Mouse (Mus musculus) E14TG2a.4 (cell line): ENCODE results near the gene Ankrd60.

Experiments used
- H3K27me3 ChIP-seq: 2 replicates; pipeline ENCODE4 v1.6.1; 2014; ENCODE audit warnings: low read length, control low read depth; ENCODE audit not compliant: insufficient read depth
- H3K36me3 ChIP-seq: 2 replicates; pipeline ENCODE4 v1.6.1; 2014; ENCODE audit warnings: low read length, control low read depth; ENCODE audit not compliant: insufficient read depth
- H3K4me1 ChIP-seq: replicated peaks from 2 replicates; pipeline ENCODE4 v1.6.1; 2014; ENCODE audit warnings: low read depth, low read length, control low read depth
- H3K4me3 ChIP-seq: replicated peaks from 2 replicates; pipeline ENCODE4 v1.5.1; 2014; ENCODE audit warnings: mild to moderate bottlenecking, low read length
- H3K9me3 ChIP-seq: 2 replicates; pipeline ENCODE4 v1.6.1; 2014; ENCODE audit warnings: low read length, control low read depth
- CTCF ChIP-seq: conservative IDR thresholded peaks from 2 replicates; pipeline ENCODE4 v1.5.1; 2014; ENCODE audit warnings: low read length
- NANOG ChIP-seq: IDR thresholded peaks from 2 replicates; pipeline ENCODE4 v1.6.1; 2014; ENCODE audit warnings: borderline replicate concordance, low read length, mixed read lengths
- POU5F1 ChIP-seq: IDR thresholded peaks from 2 replicates; pipeline ENCODE4 v1.6.1; 2014; ENCODE audit warnings: low read length, borderline replicate concordance

Ankrd60 gene

GRCm38 (mm10) chr2:173542716-173543115 is 35.4 kb downstream of the Ankrd60 start:
- peaks cover 7% of the 10 kb centered on the region for H3K4me1 ChIP-seq
- peaks cover 17% of the 10 kb centered on the region for H3K27me3 ChIP-seq
- TF ChIP-seq NANOG (no peak), POU5F1 (no peak), CTCF (no peak)

GRCm38 (mm10) chr2:173541748-173542147 is 36.4 kb downstream of the Ankrd60 start:
- peaks cover 13% of the 10 kb centered on the region for H3K27me3 ChIP-seq
- TF ChIP-seq POU5F1 (no peak), CTCF (no peak), NANOG (no peak)
- no peak overlapping the region for H3K4me3 ChIP-seq

More at GRCm38 (mm10) chr2:173542716-173543115, 35.4 kb downstream of the Ankrd60 start:
- Histone ChIP-seq H3K9me3 (peaks cover 11% of the 10 kb centered on the region), H3K4me3 (no peak overlapping the region), H3K36me3 (no peaks in the 10 kb centered on the region)

GRCm38 (mm10) chr2:173539781-173540180 is 38.4 kb downstream of the Ankrd60 start:
- Histone ChIP-seq H3K4me1 (no peaks in the 10 kb centered on the region), H3K9me3 (peaks cover 18% of the 10 kb centered on the region), H3K27me3 (peaks cover 12% of the 10 kb centered on the region), H3K36me3 (no peaks in the 10 kb centered on the region), H3K4me3 (no peak overlapping the region)
- TF ChIP-seq POU5F1 (no peak), CTCF (no peak), NANOG (no peak)

More at GRCm38 (mm10) chr2:173541748-173542147, 36.4 kb downstream of the Ankrd60 start:
- peaks cover 7% of the 10 kb centered on the region for H3K4me1 ChIP-seq
- H3K9me3 ChIP-seq: peaks cover 12% of the 10 kb centered on the region
- H3K36me3 ChIP-seq: no peaks in the 10 kb centered on the region

GRCm38 (mm10) chr2:173535886-173536285 is 42.3 kb downstream of the Ankrd60 start:
- peaks cover 14% of the 10 kb centered on the region; the same call in 1 of the 2 replicates for H3K27me3 ChIP-seq
- no peaks in the 10 kb centered on the region for H3K36me3 ChIP-seq
- H3K4me1 ChIP-seq: no peaks in the 10 kb centered on the region
- peaks cover 30% of the 10 kb centered on the region for H3K9me3 ChIP-seq
- H3K4me3 ChIP-seq: no peak overlapping the region
- TF ChIP-seq POU5F1 (no peak), NANOG (no peak), CTCF (no peak)

- Histone ChIP-seq H3K36me3 (no peaks in the 10 kb centered on the region), H3K4me3 (no peak overlapping the region)
Observed at GRCm38 (mm10) chr2:173535390-173535789, 42.8 kb downstream of the Ankrd60 start.

GRCm38 (mm10) chr2:173534581-173534980 is 43.6 kb downstream of the Ankrd60 start:
- TF ChIP-seq NANOG: no peak
- no peak for TF ChIP-seq CTCF
- no peak for TF ChIP-seq POU5F1
- Histone ChIP-seq H3K4me3 (no peak overlapping the region), H3K27me3 (peaks cover 20% of the 10 kb centered on the region; the same call in 1 of the 2 replicates), H3K36me3 (no peaks in the 10 kb centered on the region), H3K4me1 (no peaks in the 10 kb centered on the region), H3K9me3 (peaks cover 30% of the 10 kb centered on the region)

More at GRCm38 (mm10) chr2:173535390-173535789, 42.8 kb downstream of the Ankrd60 start:
- Histone ChIP-seq H3K4me1 (no peaks in the 10 kb centered on the region), H3K27me3 (peaks cover 19% of the 10 kb centered on the region; the same call in 1 of the 2 replicates), H3K9me3 (peaks cover 30% of the 10 kb centered on the region)
- TF ChIP-seq CTCF (no peak), NANOG (no peak), POU5F1 (no peak)

GRCm38 (mm10) chr2:173532711-173533462 is 45.3 kb downstream of the Ankrd60 start:
- Histone ChIP-seq H3K9me3 (peaks cover 20% of the 10 kb centered on the region), H3K4me1 (no peaks in the 10 kb centered on the region), H3K27me3 (peaks cover 24% of the 10 kb centered on the region; the same call in 1 of the 2 replicates), H3K4me3 (no peak overlapping the region), H3K36me3 (no peaks in the 10 kb centered on the region)
- TF ChIP-seq NANOG: no peak
- no peak for TF ChIP-seq CTCF
- TF ChIP-seq POU5F1: no peak

GRCm38 (mm10) chr2:173528493-173528892 is 49.7 kb downstream of the Ankrd60 start:
- TF ChIP-seq NANOG (no peak), POU5F1 (no peak), CTCF (no peak)
- H3K27me3 ChIP-seq: peaks cover 29% of the 10 kb centered on the region; the same call in 1 of the 2 replicates
- H3K4me1 ChIP-seq: peaks cover 9% of the 10 kb centered on the region
- H3K9me3 ChIP-seq: no peaks in the 10 kb centered on the region
- no peaks in the 10 kb centered on the region for H3K36me3 ChIP-seq
- H3K4me3 ChIP-seq: no peak overlapping the region
